Mouse (Mus musculus) cortical plate, adult 2 months (tissue): ENCODE data around the gene Plcxd1.

Experiments used
- CTCF ChIP-seq: fragments of 200-500 bp; IDR thresholded peaks from 2 replicates; pipeline ENCODE4 v1.5.1; 2011; ENCODE audit warnings: mild to moderate bottlenecking, control low read depth, low read length; ENCODE audit not compliant: insufficient read depth; ENCODE audit errors: extremely low read depth
- POLR2A ChIP-seq: fragments of 200-500 bp; IDR thresholded peaks from 2 replicates; pipeline ENCODE4 v1.6.1; 2011; ENCODE audit warnings: mild to moderate bottlenecking, low read length, control low read depth; ENCODE audit not compliant: insufficient read depth; ENCODE audit errors: extremely low read depth

DNA sequence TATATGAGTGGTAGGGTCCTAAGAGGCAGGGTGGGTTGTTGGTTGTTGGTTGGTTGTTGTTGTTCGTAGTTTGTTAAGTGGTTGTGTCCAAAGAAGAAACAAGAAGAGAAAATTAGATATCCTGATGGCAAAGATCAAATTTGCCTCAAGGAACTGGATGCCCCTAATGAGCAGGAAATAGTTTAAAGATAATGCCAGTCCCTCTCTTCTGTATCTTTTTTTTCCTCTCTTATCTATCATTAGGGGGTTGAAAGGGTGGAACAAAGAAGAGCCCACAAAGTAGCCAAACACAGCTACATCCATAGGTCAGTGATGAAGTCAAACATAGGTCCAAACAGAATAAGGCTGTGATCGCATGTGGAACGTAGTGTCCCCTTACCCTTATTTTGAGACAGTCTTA, 39.6 kb downstream of the Plcxd1 start:
- no peak for TF ChIP-seq CTCF
- no peak for TF ChIP-seq POLR2A
